Mouse (Mus musculus): ENCODE data around the gene Ccdc73.

DNA sequence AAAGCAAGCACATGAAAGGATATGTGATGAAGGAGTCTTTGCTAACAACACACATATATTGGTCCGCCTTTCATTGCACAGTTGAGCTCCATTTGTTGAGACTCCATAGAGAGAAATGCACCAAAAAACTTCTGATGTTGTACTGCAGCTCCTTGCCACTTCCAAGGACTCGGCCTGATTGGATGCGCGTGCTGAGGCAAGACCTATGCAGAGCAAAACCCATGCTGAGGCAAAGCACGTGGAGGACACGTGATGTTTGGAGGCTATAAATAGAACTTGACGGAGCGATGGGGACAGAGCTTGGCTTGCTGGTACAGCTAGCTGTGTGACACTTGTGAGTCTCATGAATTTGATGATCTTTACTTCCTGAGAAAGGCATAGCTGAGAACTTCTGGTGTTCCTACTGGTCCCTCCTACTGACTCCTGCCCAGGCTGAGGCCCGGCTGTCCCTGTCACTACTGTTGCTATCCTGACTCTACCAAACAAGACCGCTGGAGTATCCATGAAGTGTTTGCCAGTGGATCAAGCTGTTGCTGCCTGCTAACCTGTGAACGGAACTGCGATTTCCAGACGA lies at the start of gene Ccdc73:
- TF ChIP-seq CTCF (IDR thresholded peaks at IDR 0.05; ENCODE audit: insufficient read depth, low read depth, low read length) (no peak), POLR2A (IDR thresholded peaks at IDR 0.05; ENCODE audit: insufficient read depth, low read depth, low read length) (no peak)
